Mouse (Mus musculus): ENCODE data around the gene Faf1.
A peak's percentile ranks its signal among the peaks of the same experiment; 100 is the strongest.

Gene Faf1

GRCm38 (mm10) chr4:109676218-109677215 lies at the start of gene Faf1:
Gene Faf1, plus strand, starts transcription at chr4:109676588.
- peak; percentile 97 for DNase-seq

GRCm38 (mm10) chr4:109630215-109630614 lies 46.2 kb upstream of the Faf1 start:
- DNase-seq = no peak

- DNase-seq = no peak
Observed at GRCm38 (mm10) chr4:109631029-109631428, 45.4 kb upstream of the Faf1 start.

- DNase-seq = no peak
Observed at GRCm38 (mm10) chr4:109634971-109635370, 41.4 kb upstream of the Faf1 start.

- no peak for DNase-seq
Observed at GRCm38 (mm10) chr4:109639356-109639755, 37.0 kb upstream of the Faf1 start.

- no peak for DNase-seq
Observed at GRCm38 (mm10) chr4:109640141-109640540, 36.2 kb upstream of the Faf1 start.

GRCm38 (mm10) chr4:109641451-109641850 lies 34.9 kb upstream of the Faf1 start:
- DNase-seq = no peak

- DNase-seq = no peak
Observed at GRCm38 (mm10) chr4:109647281-109647680, 29.1 kb upstream of the Faf1 start.

GRCm38 (mm10) chr4:109649331-109649730 lies 27.1 kb upstream of the Faf1 start:
- no peak for DNase-seq

GRCm38 (mm10) chr4:109653251-109653650 lies 23.1 kb upstream of the Faf1 start:
- no peak for DNase-seq

GRCm38 (mm10) chr4:109654701-109655100 lies 21.7 kb upstream of the Faf1 start:
- no peak for DNase-seq

GRCm38 (mm10) chr4:109655738-109656137 lies 20.6 kb upstream of the Faf1 start:
- no peak for DNase-seq

GRCm38 (mm10) chr4:109656301-109656700 lies 20.1 kb upstream of the Faf1 start:
- DNase-seq = no peak

GRCm38 (mm10) chr4:109657021-109657850 lies 19.2 kb upstream of the Faf1 start:
- no peak for DNase-seq

- no peak for DNase-seq
Observed at GRCm38 (mm10) chr4:109657851-109658500, 18.4 kb upstream of the Faf1 start.

- DNase-seq = no peak
Observed at GRCm38 (mm10) chr4:109658826-109659225, 17.6 kb upstream of the Faf1 start.

GRCm38 (mm10) chr4:109659571-109659970 lies 16.8 kb upstream of the Faf1 start:
- no peak for DNase-seq

- no peak for DNase-seq
Observed at GRCm38 (mm10) chr4:109660568-109660967, 15.8 kb upstream of the Faf1 start.

GRCm38 (mm10) chr4:109661183-109661582 lies 15.2 kb upstream of the Faf1 start:
- no peak for DNase-seq

GRCm38 (mm10) chr4:109662271-109662670 lies 14.1 kb upstream of the Faf1 start:
- no peak for DNase-seq

- DNase-seq = no peak
Observed at GRCm38 (mm10) chr4:109664091-109664490, 12.3 kb upstream of the Faf1 start.

- DNase-seq = no peak
Observed at GRCm38 (mm10) chr4:109665101-109665981, 11.0 kb upstream of the Faf1 start.
